Mouse (Mus musculus): ENCODE measurements around the gene Gm9999.
"Not testable (repeated sequence)": the region's sequence is repeated elsewhere in the genome, so short reads cannot be mapped to it uniquely, and the experiment has no call there.

The Gm9999 gene

DNA sequence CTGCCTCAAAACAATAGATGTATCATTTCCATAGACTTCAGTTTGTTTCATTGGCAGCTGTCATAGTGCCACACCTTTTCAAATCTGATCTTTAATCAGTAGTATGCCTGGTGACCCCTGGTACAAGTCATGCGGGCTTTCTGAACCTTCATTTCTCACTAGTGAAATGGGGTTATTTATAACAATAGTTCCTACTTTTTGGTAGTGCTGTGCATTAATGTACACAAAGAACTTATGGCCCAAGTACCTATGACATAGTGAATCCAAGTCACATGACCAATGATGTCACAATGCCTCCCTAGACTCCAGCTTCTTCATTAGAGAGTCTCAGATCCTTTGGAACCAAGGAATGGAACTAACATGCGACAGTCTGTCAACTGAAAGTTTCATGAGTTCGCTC lies at the start of gene Gm9999:
Gene Gm9999 (plus strand): TSS at position 301 of the 400 bp plus-strand sequence.
- no peak for DNase-seq (ENCODE audit: low spot score in 2 of 2)

DNA sequence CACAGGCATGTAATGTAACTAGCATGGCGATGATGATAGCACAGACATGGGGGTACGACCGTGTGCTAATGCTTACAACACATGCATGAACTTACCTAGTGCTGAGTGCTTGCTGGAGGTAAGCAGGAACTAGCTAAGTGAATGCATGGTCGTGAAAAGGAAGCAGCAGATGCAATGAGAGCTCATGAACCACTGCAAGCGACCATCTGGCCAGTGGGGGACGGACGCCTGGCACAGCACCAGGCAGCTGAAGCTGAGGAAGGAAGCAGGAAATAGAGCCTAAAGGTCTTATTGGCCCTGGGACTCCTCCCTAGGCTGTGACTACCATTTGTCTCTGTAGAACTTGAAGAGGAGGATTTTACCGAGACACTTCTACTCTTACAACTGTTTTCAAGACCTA lies 48.6 kb upstream of the Gm9999 start:
- DNase-seq (ENCODE audit: low spot score in 2 of 2): no peak

DNA sequence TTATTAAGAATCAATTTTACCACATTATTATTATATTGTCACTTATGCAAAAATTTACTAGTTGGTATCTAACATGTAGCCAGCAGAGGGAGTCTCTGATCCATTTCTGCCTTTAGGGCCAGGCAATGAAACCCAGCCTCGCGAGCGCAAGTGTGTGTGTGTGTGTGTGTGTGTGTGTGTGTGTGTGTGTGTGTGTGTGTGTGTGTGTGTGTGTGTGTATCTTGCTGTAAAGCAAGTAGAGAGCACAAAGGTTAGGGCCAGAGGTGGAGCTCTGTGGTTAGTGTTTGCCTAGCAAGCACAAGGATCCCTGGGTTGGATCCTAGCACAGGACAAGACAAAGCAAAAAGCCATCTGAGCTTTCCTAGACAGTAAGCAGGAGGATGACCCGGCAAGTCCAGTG lies 47.5 kb upstream of the Gm9999 start:
- DNase-seq (ENCODE audit: low spot score in 2 of 2): no peak

DNA sequence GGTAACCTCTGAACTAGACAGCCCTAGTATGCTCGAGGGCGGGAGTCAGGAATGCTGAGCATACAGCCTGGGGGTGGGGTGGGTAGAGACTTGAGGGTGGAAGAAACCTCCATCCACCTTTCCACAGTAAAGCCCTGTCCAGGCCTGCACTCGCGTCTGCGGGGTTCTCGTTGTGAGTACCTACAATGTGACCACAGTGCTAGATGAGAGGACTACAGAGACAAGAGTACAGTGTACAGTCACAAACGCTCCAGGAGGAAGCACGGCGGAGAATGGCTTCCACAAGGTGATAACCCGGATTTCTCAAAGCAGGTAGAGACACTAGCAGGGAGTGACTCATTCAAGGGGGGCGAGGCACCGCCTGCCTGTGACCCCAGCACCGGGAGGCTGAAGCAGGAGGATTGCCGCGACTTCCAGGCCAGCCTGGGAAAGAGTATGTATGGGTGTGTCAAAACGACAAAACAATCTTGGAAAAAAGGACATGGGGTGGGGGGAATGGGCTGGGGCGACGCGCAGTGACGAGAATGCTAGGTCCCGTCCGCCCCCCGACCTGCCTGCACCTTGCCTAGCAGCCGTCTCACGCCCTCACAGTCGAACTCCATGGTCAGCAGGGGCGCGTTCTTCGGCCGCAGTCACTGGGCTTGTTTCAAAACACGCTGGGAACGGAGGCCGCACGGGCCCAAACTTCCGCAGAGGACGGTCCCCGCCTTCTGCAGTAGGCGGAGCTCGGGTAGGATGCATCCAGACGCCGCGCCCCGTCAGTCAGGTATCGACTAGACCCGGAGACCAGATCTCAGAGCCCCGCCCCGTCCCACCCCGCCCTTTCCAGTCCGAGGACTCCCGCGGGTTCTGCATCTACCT lies 25.3 kb upstream of the Gm9999 start, which contains the start of gene Uevld:
Gene Uevld (minus strand): TSS at position 697 of the 861 bp plus-strand sequence.
- DNase-seq (ENCODE audit: low spot score in 2 of 2): peak; percentile 91 to 93

DNA sequence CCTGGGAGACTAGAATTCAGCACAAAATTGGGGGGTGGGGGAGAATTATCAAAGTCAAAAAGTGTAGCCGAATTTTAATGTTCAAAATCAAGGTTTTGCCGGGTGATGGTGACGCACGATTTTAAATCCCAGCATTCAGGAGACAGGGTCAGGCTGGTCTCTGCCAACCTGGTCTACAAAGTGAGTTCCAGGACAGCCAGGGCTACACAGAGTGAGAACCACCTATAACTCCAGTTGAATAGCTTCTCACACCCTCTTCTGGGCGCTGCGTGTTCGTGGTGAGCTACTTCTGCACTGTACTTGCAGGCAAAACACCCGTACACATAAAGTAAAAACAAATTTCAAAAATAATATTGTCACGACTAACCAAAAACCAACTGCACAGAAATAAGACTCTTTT lies 24.5 kb upstream of the Gm9999 start:
- DNase-seq (ENCODE audit: low spot score in 2 of 2): no peak

DNA sequence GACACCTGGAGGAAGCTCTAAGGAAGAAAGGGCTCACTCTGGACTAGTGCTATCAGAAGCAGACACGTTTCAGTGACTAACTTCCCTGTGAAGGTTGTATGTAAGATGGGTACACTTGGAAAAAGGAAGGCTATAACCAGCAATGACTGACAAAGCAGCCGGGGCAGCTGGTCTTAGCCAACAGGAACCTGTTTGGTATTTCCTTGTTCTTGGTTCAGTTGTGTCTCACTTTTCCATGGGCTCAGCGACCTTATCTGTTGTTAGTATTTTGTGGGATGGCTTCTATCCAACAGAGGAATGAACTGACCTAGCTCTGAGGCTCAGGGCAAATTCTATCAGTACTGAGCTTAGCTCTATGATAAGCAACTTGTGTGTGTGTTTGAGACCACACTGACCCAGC lies 22.4 kb upstream of the Gm9999 start:
- no peak for DNase-seq (ENCODE audit: low spot score in 2 of 2)

DNA sequence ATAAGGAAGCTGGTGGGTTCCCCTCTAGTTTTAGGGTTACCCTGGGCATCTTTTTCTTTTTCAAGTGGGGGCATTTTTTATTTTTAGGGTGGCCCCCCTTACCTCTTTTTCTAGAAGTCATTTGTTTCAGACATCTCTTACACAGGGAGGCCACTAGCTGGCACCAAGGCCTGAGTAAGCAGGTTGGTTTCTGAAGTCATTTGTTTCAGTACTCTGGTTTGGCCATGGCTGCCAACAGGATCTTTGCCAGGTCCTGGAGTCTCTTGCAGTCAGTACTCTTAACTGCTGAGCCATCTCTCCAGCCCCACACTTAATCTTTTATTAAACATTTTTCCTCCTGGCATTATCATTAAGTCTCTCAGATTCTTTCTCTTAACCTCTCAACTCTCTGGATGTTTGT lies 21.2 kb upstream of the Gm9999 start:
- DNase-seq (ENCODE audit: low spot score in 2 of 2): no peak

DNA sequence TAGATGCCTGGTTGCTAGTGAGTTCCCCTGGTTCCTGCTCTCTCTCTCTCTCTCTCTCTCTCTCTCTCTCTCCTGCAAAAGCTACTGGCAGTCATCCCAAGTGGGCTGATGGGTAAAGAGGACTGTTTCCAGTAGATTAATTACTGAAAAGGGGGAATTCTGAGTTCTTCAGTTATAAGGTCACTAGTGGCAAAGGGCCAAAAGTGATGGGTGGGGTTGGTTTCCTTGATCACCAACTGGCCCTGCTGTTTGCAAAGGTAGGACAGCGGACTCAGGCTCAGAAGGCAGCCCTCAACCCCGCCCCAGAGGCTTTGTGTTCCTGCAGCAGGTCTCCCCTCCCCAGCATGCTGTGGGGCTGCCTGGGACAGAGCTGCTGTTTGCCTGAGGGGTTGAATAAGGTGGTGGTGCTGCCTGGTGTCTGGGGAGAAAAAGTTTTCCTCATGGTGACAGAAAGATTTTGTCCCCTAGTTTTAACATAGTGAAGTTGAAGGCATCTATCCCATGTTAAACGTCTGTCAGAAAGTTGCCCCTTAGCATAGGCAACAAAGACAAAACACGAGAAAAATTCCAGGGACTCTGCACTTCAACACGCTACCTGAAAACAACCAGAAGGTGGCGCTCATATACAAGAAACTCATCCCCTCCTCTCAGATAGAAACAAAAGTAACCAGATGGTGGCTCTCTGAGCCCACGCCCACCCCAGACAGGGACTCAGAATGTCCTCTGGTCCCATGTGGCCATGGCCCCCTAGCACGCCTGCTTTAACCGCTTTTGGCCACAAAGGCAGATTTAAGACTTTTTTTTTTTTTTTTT lies 20.4 kb upstream of the Gm9999 start:
- DNase-seq (ENCODE audit: low spot score in 2 of 2): peak; percentile 59 to 68

DNA sequence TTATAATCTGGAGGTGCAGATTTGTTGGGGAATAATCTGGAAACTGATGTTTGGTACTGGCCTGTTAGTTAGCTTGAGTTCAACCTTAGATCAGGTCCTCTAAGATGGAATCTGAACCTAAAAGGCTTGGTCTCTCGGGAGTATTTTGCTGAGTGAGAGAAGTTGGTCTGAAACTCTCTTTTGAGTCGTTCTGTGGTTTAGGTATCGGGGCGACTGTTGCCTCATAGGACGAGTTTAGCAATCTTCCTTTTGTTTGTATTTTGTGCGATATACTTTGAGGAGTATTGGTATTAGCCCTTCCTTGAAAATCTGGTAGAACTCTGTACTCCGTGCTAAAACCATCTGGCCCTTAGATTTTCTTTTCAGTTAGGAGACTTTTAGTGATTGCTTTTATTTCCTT lies 19.3 kb upstream of the Gm9999 start:
- DNase-seq (ENCODE audit: low spot score in 2 of 2): no peak

DNA sequence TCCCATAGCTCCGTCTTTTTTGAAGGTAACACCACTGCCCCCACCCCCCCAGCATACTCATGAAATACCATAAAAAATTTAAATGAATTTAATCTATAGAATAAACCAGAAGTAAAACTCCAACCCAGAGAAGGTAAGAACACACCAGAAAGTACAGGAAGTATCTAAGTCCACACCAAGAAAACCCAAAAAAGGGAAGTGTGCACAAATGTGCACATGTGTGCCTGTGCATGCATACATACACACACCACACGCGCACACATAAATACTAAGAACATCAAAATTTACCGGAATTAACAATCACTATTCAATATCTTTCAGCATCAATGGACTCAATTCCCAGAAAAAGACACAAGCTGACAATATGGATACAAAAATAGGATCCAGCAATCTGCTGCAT lies 13.5 kb upstream of the Gm9999 start:
- no peak for DNase-seq (ENCODE audit: low spot score in 2 of 2)

DNA sequence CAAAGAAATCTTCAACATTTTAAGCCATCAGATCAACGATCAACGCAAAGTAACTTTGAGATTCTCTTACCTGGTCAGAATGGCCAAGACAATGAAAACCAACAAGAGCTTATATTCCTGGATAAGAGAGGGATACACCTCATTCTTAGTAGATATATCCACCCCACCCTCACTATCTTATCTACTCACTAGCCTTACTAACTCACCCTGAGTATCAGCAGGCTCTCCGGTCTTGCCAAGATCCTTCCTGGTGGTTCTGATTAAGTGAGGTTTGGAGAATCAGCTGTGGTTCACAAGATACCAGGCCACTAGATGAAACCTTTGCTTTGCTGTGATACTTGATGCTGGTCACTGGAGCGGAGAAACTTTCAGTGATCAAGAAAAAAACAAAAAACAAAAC lies 8.7 kb upstream of the Gm9999 start:
- no peak for DNase-seq (ENCODE audit: low spot score in 2 of 2)

DNA sequence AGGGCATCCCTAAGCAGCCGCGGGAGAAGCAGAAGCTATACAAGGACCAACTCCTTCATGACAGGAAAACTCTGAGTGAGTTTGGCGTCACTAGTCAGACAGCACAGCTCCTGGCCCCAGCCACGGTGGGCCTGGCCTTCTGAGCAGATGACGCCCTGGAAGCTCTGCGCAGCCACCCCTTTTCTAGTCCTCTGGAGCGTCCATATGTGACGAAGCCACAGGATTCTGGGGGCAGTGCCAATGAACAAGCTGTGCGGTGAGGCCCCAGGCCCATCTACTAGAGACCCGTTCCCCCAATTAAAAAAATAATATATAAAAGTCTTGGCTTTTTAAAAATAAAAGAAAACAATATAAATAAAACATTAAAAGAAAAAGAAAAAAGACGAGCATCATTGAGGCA lies 7.9 kb upstream of the Gm9999 start:
- no peak for DNase-seq (ENCODE audit: low spot score in 2 of 2)

DNA sequence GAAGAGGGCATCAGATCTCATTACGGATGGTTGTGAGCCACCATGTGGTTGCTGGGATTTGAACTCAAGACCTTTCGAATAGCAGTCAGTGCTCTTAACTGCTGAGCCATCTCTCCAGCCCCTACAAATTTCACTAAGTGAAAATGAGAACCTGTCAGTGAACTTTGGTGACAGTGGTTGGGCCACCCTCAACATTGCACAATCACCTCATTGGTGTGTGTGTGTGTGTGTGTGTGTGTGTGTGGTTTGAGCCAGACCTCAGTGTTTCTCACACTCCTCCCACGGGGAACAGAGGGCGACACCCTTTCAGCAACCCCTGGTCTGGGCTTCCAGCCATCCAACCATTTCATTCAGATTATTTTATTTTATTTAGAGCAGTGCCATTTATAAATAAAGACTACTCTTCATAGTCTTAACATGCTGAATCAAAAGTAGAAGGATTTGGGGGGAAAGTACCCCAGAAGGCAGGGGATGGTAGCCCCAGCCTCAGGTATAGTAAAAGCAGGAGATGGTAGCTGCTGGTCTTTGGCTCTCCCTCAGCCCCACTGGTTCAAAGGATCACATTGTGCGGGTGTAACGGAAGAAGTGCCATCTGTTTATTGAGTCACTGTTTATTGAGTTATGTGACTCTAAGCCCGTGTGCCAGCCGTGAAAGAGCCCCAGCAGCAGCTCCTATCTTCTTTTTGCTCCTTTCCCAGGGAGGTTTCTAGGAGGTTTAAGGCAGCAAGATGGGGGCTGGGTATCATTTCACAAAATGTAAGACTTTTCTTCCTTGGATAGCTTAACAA lies 2.5 kb downstream of the Gm9999 start:
- DNase-seq (ENCODE audit: low spot score in 2 of 2): no peak

DNA sequence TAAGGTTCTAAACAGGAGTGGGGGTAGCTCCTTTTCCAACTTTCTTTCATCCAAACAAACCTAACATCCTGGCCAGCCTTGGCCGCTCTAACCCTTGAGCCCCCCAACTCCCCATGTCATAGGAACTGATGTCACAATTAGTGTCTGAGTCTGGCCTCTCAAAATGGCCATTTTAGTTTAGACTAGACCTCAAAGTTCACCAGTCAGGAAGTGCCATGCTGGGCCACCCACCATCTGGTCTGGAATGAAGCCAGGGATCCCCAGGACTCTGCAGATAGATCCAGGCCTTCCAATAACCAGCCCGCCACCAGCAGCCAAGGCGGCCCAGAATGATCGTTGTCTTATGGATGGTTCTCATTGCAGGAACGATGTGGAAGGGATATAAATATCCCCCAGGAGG lies 3.3 kb downstream of the Gm9999 start:
- no peak for DNase-seq (ENCODE audit: low spot score in 2 of 2)

DNA sequence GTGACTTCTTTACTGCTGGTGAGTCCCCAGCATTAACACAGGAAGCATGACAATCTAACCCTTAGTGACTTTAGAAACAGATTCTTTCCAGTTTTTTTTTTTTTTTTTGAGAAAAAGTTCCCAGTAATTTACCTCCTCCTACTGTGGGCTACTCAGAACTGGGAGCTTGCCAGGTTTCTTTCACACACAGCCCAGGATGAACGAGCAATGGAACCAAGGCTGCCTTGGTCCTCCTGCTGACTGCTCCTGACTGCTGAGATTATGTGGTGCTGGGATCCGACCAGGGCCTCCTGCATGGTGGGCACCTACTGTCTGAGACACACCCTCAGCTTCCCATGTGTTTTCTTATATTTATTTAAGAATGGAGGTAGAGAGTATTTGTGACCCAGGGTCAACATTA lies 3.7 kb downstream of the Gm9999 start:
- no peak for DNase-seq (ENCODE audit: low spot score in 2 of 2)

DNA sequence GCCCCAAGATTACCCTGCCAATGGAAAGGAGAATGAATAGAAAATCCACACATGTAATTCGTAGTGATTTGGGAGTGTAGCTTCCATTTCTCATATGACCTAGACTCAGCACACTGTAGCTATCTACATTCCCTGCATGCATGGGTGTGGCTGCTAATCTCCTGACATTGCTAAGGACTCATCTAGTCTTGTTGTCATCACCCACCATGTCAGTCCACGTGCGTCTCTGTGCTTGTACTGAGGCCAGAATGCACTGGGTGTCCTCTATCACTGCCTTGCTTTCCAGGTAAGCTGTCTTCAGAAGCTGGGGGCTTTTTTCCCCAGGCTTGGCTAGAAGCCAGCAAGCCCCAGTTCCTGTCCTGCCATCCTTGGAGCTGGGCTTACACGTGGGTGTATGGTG lies 6.0 kb downstream of the Gm9999 start:
- DNase-seq (ENCODE audit: low spot score in 2 of 2): not testable (repeated sequence)

DNA sequence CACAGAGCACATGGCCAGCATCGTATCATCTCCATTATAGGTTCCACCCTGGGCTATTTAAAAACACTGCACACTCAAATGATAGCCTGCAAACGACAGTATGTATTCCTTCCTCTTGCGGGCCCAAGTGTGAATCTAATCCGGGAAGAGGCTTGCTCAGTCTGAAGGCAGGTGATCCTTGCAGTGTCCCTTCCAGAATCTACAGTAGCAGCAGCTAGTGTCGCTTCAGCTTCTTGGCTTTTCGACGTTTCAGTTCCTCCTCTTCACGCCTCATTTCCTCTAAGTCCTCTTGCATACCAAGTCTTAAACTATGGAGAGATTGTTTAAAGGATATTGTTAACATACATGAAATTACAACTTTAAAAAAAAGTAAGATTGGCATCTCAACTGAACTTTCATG lies 9.7 kb downstream of the Gm9999 start:
- no peak for DNase-seq (ENCODE audit: low spot score in 2 of 2)

DNA sequence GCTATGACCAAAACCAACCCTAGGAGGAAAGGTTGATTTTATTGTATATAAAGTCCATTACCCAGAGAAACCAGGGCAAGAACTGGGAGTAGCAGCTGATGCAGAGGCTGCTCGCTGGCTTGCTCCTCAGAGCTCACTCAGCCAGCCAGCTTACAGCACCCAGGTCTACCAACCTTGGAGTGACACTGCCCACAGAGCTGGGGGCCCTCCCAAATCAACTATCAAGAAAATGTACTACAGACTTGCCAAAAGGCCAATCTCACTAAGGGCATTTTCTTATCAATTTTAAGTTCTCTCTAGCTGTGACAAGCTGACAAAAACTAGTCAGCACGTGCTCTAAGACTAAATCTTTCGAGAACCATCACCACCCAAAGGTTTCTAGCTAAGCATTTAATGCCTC lies 12.2 kb downstream of the Gm9999 start:
- no peak for DNase-seq (ENCODE audit: low spot score in 2 of 2)

DNA sequence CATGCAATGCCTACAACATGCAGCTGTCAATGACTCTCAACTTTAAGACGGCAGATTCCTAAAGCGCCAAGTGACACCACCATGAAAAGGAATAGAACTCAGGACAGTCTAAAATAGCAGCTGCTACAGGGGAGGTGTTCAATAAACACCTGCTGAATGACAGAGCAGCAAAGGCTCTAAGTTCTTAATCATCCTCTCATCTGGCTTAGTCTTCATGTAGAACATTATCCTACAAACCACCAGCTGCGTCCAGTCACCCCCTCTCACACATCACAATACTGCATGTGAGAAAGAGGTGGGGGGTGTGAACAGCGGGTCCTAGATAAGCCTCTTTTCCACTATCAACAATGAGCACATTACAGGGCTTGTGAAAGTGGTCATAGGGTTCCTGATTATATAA lies 13.6 kb downstream of the Gm9999 start:
- DNase-seq (ENCODE audit: low spot score in 2 of 2): no peak

DNA sequence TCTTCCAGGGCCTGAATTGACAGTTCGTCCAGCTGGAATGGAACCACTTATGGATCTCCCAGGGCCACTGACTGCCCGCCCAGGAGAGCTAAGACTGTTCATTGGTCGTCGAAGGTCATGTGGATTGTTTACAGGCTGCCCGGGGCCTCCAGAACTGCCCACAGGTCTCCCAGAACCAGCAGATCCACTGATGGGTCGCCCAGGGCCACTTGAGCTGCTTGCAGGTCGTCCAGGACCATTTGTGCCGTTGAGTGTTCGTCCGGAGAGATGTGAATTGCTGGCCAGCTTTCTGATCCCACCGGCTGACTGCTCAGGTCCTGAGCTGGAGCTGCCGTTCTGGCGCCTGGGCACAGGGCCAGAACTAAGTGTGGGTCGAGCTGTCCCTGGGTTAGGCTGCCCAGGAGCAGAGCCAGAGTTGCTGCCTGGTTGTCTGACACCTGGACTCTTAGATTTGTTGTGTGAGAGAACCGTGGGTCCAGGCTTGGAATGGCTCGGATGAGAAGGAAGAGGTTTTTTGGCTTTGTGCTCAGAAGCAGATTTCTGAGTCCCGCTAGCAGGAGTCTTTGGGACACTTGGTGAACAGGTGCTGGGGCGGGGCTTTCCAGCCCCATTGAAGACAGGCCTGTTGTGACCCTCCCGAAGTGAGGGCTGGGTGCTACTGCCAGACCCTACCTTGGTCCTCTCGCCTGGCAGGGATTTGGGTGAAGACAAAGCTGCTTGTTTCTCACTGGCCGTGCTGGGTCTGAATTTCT lies 14.4 kb downstream of the Gm9999 start:
- no peak for DNase-seq (ENCODE audit: low spot score in 2 of 2)

DNA sequence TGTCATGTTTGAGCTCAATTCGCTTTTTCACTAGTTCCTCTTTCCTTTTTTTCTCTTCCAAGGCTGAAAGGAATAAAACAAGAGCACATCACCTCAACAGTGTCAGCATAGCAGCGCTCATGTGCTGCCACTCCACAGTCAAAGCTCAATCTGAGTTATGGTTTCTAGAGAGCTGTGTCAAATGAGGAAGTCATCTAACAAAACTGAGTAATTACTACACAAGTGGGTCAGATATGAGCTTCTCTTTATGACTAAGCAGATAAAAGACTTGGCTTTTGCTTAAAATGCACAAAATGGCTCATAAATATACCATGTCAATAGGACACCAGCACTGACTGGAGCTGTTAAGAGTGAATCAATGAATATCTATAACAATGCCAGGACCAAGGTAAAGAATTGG lies 15.6 kb downstream of the Gm9999 start:
- DNase-seq (ENCODE audit: low spot score in 2 of 2): no peak
